Mouse (Mus musculus): ENCODE measurements at regions not wholly inside any gene's neighbourhood (a gene's known extent, or its start where the extent isn't known, plus 50 kb on each side); places are given as distances from the start of the nearest gene placed in this dataset.
"Not testable (repeated sequence)": the region's sequence is repeated elsewhere in the genome, so short reads cannot be mapped to it uniquely, and the experiment has no call there.

DNA sequence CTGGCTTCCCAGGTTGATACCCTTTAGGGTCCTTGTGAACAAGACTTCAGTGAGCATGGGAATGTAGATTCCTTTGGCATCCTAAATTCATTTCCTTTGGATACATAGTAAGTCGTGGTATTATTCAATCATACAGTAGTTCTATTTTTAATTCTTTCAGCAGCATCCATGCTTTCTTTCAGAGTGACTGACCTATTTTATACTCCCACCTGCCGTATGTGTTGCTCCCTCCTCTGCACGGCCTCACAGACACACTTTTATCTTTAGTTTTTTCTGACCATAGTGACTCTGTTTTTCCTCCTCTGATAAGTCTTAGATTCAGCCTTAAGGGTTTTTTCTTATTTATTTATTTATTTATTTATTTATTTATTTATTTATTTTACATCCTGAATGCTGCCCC is 103.9 kb upstream of the Dync1i1 start:
- no peaks in the 10 kb centered on the region; the same call in 1 of the 2 replicates for H3K27me3 ChIP-seq (ENCODE audit: control insufficient read depth, insufficient read depth, low read length)
- no peak for TF ChIP-seq CTCF (IDR thresholded peaks at IDR 0.05; ENCODE audit: low read depth, low read length)
- TF ChIP-seq POLR2A (IDR thresholded peaks at IDR 0.05; ENCODE audit: extremely low read depth, insufficient read depth, low read length), result no peak
- no peaks in the 10 kb centered on the region for H3K79me2 ChIP-seq (ENCODE audit: control insufficient read depth, insufficient read depth, low read length)
- DNase-seq (ENCODE audit: extremely low read depth, low read depth, low spot score), result no peak
- no peak overlapping the region for H3K4me3 ChIP-seq (ENCODE audit: insufficient read depth, low read depth, low read length)
- H3K9ac ChIP-seq (ENCODE audit: low read depth, low read length), result no peak overlapping the region
- H3K27ac ChIP-seq (replicated peaks; ENCODE audit: insufficient read depth, low read depth, low read length), result no peak overlapping the region
- H3K36me3 ChIP-seq (ENCODE audit: control insufficient read depth, insufficient read depth, low read length), result no peaks in the 10 kb centered on the region
- no peaks in the 10 kb centered on the region for H3K4me1 ChIP-seq (ENCODE audit: control insufficient read depth, insufficient read depth, low read length)
- 86% methylated on average over 3 of the region's 3 CpGs for WGBS

DNA sequence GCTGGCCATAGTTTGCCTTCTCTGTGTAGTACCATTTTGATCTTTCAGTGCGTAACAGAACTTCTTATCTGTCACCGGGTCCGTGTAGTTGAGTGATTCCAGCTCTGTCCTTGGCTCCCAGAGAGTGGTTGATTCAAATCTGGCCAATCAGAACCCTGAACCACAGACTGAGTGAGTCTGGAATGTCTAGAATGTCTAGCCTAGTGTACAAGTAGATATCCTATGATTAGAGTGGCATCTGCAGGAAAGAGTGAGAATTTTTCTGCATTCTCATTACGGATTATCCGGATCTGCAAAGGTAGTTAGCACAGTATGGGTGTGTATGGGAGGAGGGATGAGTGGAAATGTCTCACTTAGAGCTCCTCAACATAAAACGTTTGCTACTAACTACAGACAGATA is 97.9 kb upstream of the Pdk4 start:
- H3K79me2 ChIP-seq (ENCODE audit: control insufficient read depth, insufficient read depth, low read length), result no peaks in the 10 kb centered on the region

DNA sequence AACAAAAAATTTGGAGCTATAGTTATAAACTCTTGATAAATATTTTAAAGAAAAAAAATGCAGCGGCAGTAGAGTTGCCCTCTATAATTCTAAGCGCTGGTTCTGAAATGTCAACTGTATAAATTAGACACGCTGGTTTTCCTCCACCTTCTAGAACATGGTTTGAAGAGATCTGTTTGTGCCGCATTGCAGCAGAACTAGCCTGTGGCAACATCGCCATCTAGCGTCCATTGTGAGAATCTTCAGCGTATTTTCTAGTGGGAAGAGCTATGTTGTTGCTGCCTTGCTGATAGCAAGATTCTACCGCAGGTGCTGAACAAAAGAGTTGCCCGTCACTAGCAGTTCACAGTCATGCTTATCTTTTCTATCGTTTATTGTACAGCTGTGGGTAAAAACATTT is 93.5 kb upstream of the Pdk4 start:
- H3K4me1 ChIP-seq (ENCODE audit: control insufficient read depth, insufficient read depth, low read length), result no peaks in the 10 kb centered on the region
- WGBS, result 3% methylated on average over 10 of the region's 10 CpGs
- DNase-seq (ENCODE audit: extremely low read depth, low read depth, low spot score), result peak; percentile 73
- no peak overlapping the region for H3K9ac ChIP-seq (ENCODE audit: low read depth, low read length)
- no peaks in the 10 kb centered on the region for H3K27me3 ChIP-seq (ENCODE audit: control insufficient read depth, insufficient read depth, low read length)
- H3K79me2 ChIP-seq (ENCODE audit: control insufficient read depth, insufficient read depth, low read length), result no peaks in the 10 kb centered on the region
- H3K36me3 ChIP-seq (ENCODE audit: control insufficient read depth, insufficient read depth, low read length), result no peaks in the 10 kb centered on the region
- TF ChIP-seq CTCF (IDR thresholded peaks at IDR 0.05; ENCODE audit: low read depth, low read length) (peak; percentile 86), POLR2A (IDR thresholded peaks at IDR 0.05; ENCODE audit: extremely low read depth, insufficient read depth, low read length) (no peak)
- H3K27ac ChIP-seq (replicated peaks; ENCODE audit: insufficient read depth, low read depth, low read length), result no peak overlapping the region
- no peak overlapping the region for H3K4me3 ChIP-seq (ENCODE audit: insufficient read depth, low read depth, low read length)

More for the DNA sequence above, 97.9 kb upstream of the Pdk4 start:
- Histone ChIP-seq H3K27me3 (ENCODE audit: control insufficient read depth, insufficient read depth, low read length) (no peaks in the 10 kb centered on the region), H3K4me3 (ENCODE audit: insufficient read depth, low read depth, low read length) (no peak overlapping the region), H3K36me3 (ENCODE audit: control insufficient read depth, insufficient read depth, low read length) (no peaks in the 10 kb centered on the region), H3K9ac (ENCODE audit: low read depth, low read length) (no peak overlapping the region), H3K4me1 (ENCODE audit: control insufficient read depth, insufficient read depth, low read length) (no peaks in the 10 kb centered on the region), H3K27ac (replicated peaks; ENCODE audit: insufficient read depth, low read depth, low read length) (no peak overlapping the region)
- 67% methylated on average over 6 of the region's 6 CpGs for WGBS
- TF ChIP-seq CTCF (IDR thresholded peaks at IDR 0.05; ENCODE audit: low read depth, low read length) (no peak), POLR2A (IDR thresholded peaks at IDR 0.05; ENCODE audit: extremely low read depth, insufficient read depth, low read length) (no peak)
- DNase-seq (ENCODE audit: extremely low read depth, low read depth, low spot score), result no peak

DNA sequence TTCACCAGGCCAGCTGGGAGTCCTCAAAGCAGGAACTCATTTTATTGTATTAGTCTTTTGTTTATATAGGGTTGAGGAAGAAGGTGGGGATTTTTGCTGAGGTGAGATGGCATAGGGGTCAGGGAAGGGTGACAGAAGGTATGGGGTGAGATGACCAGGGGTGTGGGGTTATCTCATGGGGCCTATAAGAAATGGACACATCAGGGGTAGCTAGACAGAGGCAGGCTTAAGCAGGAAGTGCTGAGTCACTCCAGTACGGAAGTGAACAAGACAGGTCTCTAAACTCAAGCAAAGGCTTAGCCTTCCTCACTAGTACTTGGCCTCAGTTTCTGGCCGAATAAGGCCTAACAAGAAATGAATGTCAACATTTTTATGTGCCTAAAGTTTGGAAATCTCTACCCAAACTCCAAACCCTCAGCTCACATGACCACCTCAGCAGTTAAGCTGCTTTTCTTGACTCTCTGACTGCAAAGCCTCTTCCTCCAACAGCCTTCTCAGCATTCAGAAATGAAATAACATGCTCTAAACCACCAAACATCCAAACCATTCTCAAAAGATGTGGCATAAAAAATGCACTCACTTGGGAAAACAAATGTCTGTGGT is 86.9 kb upstream of the Pdk4 start:
- no peaks in the 10 kb centered on the region for H3K79me2 ChIP-seq (ENCODE audit: control insufficient read depth, insufficient read depth, low read length)
- no peaks in the 10 kb centered on the region for H3K36me3 ChIP-seq (ENCODE audit: control insufficient read depth, insufficient read depth, low read length)
- TF ChIP-seq CTCF (IDR thresholded peaks at IDR 0.05; ENCODE audit: low read depth, low read length) (no peak), POLR2A (IDR thresholded peaks at IDR 0.05; ENCODE audit: extremely low read depth, insufficient read depth, low read length) (no peak)
- no peaks in the 10 kb centered on the region for H3K4me1 ChIP-seq (ENCODE audit: control insufficient read depth, insufficient read depth, low read length)
- no peaks in the 10 kb centered on the region for H3K27me3 ChIP-seq (ENCODE audit: control insufficient read depth, insufficient read depth, low read length)
- no peak for DNase-seq (ENCODE audit: extremely low read depth, low read depth, low spot score)
- H3K27ac ChIP-seq (replicated peaks; ENCODE audit: insufficient read depth, low read depth, low read length), result no peak overlapping the region
- H3K4me3 ChIP-seq (ENCODE audit: insufficient read depth, low read depth, low read length), result no peak overlapping the region
- H3K9ac ChIP-seq (ENCODE audit: low read depth, low read length), result no peak overlapping the region
- WGBS, result 70% methylated on average over 2 of the region's 2 CpGs

DNA sequence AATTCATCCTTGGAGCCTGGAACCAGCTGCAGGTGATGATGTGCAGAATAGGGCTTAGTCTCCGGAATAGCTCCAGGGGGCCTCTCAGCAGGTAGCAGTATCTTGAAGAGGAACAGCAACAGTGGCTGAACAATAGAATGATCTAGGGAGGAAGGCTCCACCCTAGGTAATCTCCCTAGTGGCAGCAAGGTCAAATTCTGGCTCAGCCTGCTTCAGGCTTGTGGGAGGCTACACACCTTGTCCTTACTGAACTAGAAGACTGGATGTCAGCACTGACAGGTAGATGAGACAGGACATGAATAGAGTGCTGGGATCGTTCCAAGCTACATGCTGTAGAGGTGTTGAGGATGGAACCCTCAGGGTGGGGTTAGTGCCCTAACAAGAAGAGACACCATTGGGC is 80.8 kb upstream of the Pdk4 start:
- H3K4me3 ChIP-seq (ENCODE audit: insufficient read depth, low read depth, low read length); H3K79me2 ChIP-seq (ENCODE audit: control insufficient read depth, insufficient read depth, low read length); H3K36me3 ChIP-seq (ENCODE audit: control insufficient read depth, insufficient read depth, low read length); H3K27me3 ChIP-seq (ENCODE audit: control insufficient read depth, insufficient read depth, low read length); H3K9ac ChIP-seq (ENCODE audit: low read depth, low read length); H3K4me1 ChIP-seq (ENCODE audit: control insufficient read depth, insufficient read depth, low read length); H3K27ac ChIP-seq (replicated peaks; ENCODE audit: insufficient read depth, low read depth, low read length); DNase-seq (ENCODE audit: extremely low read depth, low read depth, low spot score): not testable (repeated sequence)
- 93% methylated on average over 2 of the region's 2 CpGs for WGBS

- peak; percentile 18 for DNase-seq (ENCODE audit: extremely low read depth, low read depth, low spot score)
- no peak overlapping the region for H3K4me3 ChIP-seq (ENCODE audit: insufficient read depth, low read depth, low read length)
- H3K27me3 ChIP-seq (ENCODE audit: control insufficient read depth, insufficient read depth, low read length), result no peaks in the 10 kb centered on the region
- H3K79me2 ChIP-seq (ENCODE audit: control insufficient read depth, insufficient read depth, low read length), result no peaks in the 10 kb centered on the region
- no peak overlapping the region for H3K9ac ChIP-seq (ENCODE audit: low read depth, low read length)
- WGBS, result 39% methylated on average over 5 of the region's 5 CpGs
- TF ChIP-seq POLR2A (IDR thresholded peaks at IDR 0.05; ENCODE audit: extremely low read depth, insufficient read depth, low read length), result no peak
- no peak for TF ChIP-seq CTCF (IDR thresholded peaks at IDR 0.05; ENCODE audit: low read depth, low read length)
- no peak overlapping the region for H3K27ac ChIP-seq (replicated peaks; ENCODE audit: insufficient read depth, low read depth, low read length)
- no peaks in the 10 kb centered on the region for H3K36me3 ChIP-seq (ENCODE audit: control insufficient read depth, insufficient read depth, low read length)
- no peaks in the 10 kb centered on the region for H3K4me1 ChIP-seq (ENCODE audit: control insufficient read depth, insufficient read depth, low read length)
These were observed 70.5 kb upstream of the Pdk4 start for GRCm38 (mm10) chr6:5566582-5566981.
